Mouse (Mus musculus) G1E (cell line): ENCODE results near the gene Eif6. TPM values are rescaled to one million over a fixed set of nuclear protein-coding genes. Genes with fewer than 3 reads are reported as not detected.

Experiments
- ATAC-seq: 2 replicates; pipeline ENCODE4 v1.8.0; 2016; ENCODE audit warnings: mild to moderate bottlenecking; ENCODE audit not compliant: insufficient number of reproducible peaks, poor library complexity, low FRiP score, severe bottlenecking; ENCODE audit errors: extremely low read depth
- DNase-seq: peaks from one replicate; pipeline ENCODE4 v3.0.0; 2012; ENCODE audit warnings: low spot score
- H3K27me3 ChIP-seq: 2 replicates; pipeline ENCODE4 v1.6.1; 2012; ENCODE audit warnings: mild to moderate bottlenecking, low read length, inconsistent platforms; ENCODE audit not compliant: insufficient read depth
- H3K36me3 ChIP-seq: replicated peaks from 2 replicates; pipeline ENCODE3; 2012; ENCODE audit warnings: mild to moderate bottlenecking, inconsistent platforms
- H3K4me1 ChIP-seq: 2 replicates; pipeline ENCODE4 v1.6.1; 2012; ENCODE audit warnings: low read depth, low read length, inconsistent platforms, mixed read lengths; ENCODE audit not compliant: insufficient read depth
- H3K4me3 ChIP-seq: 2 replicates; pipeline ENCODE4 v1.5.1; 2012; ENCODE audit warnings: low read depth, mild to moderate bottlenecking, inconsistent platforms, low read length, moderate library complexity, mixed read lengths
- H3K9me3 ChIP-seq: replicated peaks from 2 replicates; pipeline ENCODE4 v1.6.1; 2012; ENCODE audit warnings: inconsistent platforms
- CTCF ChIP-seq: IDR thresholded peaks from 2 replicates; pipeline ENCODE4 v1.5.1; 2012; ENCODE audit warnings: low read depth, low read length, inconsistent platforms, mixed read lengths
- GATA1 ChIP-seq: IDR thresholded peaks from 2 replicates; pipeline ENCODE4 v1.6.1; 2012; ENCODE audit warnings: borderline replicate concordance, low read length, inconsistent platforms, mixed read lengths
- GATA2 ChIP-seq: IDR thresholded peaks from 2 replicates; pipeline ENCODE4 v1.6.1; 2012; ENCODE audit warnings: low read depth, low read length, inconsistent platforms, borderline replicate concordance
- POLR2AphosphoS5 ChIP-seq: IDR thresholded peaks from 2 replicates; pipeline ENCODE4 v1.6.1; 2012; ENCODE audit warnings: low read depth, low read length, inconsistent platforms; ENCODE audit not compliant: insufficient replicate concordance
- TAL1 ChIP-seq: conservative IDR thresholded peaks from 2 replicates; pipeline ENCODE4 v1.6.1; 2012; ENCODE audit warnings: low read depth, low read length, inconsistent platforms, mixed read lengths
- polyA plus RNA-seq: library from polyadenylated mRNA; stranded (reverse); fragments of >175 nt; gene quantifications from 2 replicates; pipeline ENCODE4 v1.2.3, GENCODE M21; 2012
- total RNA-seq, 2 experiments: library from RNA; stranded (forward) in 1 of 2; stranded (reverse) in 1 of 2; fragments of 200-1000 nt in 1 of 2; fragments of >200 nt in 1 of 2; fragmentation: Nextera tagmentation in 1 of 2; gene quantifications; 2 replicates each; pipeline ENCODE4 v1.2.3; 2014 to 2017

Gene Eif6
- total and polyA plus RNA-seq, 3 experiments: 91.5 to 261 (median 251) TPM

DNA sequence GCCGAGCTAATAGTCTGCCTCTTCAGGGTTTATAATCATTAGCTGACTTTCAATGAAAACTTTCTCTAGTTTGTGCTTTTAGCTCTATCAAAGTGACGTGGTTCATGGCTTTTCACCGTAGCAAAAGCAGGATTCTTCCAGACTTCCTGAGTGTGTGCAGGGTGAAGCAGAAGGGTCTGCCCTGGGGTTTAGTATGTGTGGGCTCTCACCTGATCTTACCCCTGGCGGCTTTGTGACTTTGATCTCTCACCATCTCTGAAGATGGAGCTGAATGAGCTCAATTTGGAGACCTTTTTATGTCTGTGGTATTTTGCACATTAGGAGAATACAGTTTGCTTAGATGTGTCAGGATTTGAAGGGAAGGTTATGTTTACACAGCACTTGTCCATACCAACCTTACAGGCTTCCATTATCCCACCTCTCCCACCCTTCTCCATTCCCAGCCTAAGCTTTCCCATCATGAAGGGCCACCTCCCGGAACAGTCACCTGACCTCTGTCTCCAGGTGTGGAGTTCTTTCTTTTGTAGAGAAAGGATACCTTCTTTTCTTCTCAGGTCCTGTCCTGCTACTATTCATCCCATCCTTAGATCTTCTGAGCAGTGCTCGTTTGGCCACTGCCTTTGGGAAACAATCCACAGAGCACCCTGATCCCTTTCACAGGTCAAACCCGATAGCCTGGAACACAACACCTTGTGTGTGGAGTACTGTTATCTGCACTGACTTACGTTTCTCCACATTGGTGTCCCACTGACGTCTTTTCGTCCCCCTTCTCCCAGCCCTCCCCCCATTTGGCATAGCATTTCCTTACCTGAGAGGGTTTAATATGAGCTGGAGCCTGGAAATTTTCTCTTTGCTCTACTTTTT lies 49.7 kb downstream of the Eif6 start:
- H3K4me3 ChIP-seq: no peak overlapping the region
- H3K4me1 ChIP-seq: peaks cover 7% of the 10 kb centered on the region
- DNase-seq (no peak), ATAC-seq (no peak)
- H3K27me3 ChIP-seq: peaks cover 40% of the 10 kb centered on the region
- 0 out of 2 replicates have a peak, but pooled peaks cover 3% of the 10 kb centered on the region for H3K9me3 ChIP-seq
- no peaks in the 10 kb centered on the region for H3K36me3 ChIP-seq
- TF ChIP-seq GATA2 (no peak), POLR2AphosphoS5 (no peak), CTCF (no peak), GATA1 (no peak), TAL1 (no peak)

DNA sequence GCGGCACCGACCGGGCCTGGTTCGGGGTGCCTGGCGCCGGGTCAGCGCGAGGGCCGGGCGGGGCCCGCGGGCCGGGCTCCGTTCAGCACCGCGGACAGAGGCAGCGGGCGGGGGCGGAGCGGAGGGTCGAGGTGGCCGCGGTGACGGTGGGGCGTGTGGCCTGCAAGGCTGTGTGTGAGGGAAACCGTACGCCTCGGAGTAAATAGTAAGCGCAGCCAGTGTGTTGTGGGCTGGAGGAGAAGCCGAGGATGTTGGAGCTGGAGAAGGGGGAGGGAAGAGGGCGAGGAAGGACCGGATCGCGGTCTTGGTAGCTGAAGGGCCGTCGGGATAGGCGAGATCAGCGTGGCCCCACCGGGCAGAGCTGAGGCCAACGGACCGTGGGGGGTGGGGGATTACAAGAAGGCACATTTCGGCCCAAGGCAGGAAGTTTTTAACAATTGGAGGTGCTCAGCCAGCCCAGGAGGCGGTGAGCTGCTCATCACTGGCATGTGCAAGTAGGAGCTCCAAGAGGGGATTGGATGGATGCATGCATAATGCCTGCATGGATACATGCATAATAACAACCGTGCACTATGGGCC lies 51.0 kb downstream of the Eif6 start:
- no peak for ATAC-seq
- 0 out of 2 replicates have a peak, but pooled peaks cover 3% of the 10 kb centered on the region for H3K9me3 ChIP-seq
- peaks cover 42% of the 10 kb centered on the region for H3K27me3 ChIP-seq
- peak overlapping the region; percentile 49; the same call in 1 of the 2 replicates for H3K4me3 ChIP-seq
- peak; percentile 44 for DNase-seq
- no peaks in the 10 kb centered on the region for H3K36me3 ChIP-seq
- H3K4me1 ChIP-seq: peaks cover 7% of the 10 kb centered on the region
- TF ChIP-seq CTCF: no peak
- no peak for TF ChIP-seq POLR2AphosphoS5

- Histone ChIP-seq H3K36me3 (no peaks in the 10 kb centered on the region), H3K4me3 (peak within 1 kb of the TSS; percentile 49; the same call in 1 of the 2 replicates), H3K9me3 (0 out of 2 replicates have a peak, but pooled peaks cover 3% of the 10 kb centered on the region), H3K27me3 (peaks cover 39% of the 10 kb centered on the region), H3K4me1 (peaks cover 7% of the 10 kb centered on the region)
- TF ChIP-seq POLR2AphosphoS5 (no peak), GATA1 (no peak), GATA2 (no peak), TAL1 (no peak), CTCF (no peak)
- ATAC-seq (no peak), DNase-seq (peak; percentile 19)
Observed at GRCm38 (mm10) chr2:155774927-155775684, 51.6 kb downstream of the Eif6 start, which contains the start of gene Mmp24. Mmp24 (plus strand) TSS chr2:155775342.

DNA sequence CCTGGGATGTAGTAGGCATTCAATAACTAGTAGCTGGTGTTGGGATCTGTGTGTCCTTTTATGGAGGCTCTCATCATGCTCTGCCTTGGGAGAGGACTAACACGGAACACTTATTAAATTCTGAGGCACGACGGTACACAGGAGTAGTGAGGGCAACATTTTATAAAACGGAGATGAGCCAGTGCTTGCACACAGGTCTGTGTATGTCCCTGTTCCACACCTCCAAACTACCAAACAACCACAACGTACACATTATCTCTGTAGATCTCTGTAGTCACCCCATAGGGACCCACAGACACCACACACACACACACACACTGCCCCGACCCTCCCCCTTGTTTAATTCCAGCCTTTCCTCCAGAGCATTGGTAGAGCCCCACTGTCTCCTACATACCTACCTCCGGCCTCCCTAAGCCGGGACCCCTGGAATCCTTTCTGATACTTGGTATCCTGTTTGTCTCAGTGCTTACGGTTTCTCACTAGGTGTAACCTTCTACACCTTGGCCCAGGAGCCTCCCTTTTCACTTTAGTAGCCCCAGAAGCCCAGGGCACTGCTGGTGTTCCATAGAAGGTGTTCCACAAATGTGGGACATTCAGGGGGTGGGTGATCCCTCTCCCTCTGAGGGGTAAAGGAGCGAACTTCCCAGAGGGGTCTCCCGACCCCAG lies 52.3 kb downstream of the Eif6 start:
- Histone ChIP-seq H3K36me3 (no peaks in the 10 kb centered on the region), H3K9me3 (0 out of 2 replicates have a peak, but pooled peaks cover 3% of the 10 kb centered on the region), H3K4me3 (no peak overlapping the region), H3K27me3 (peaks cover 36% of the 10 kb centered on the region), H3K4me1 (peaks cover 7% of the 10 kb centered on the region)
- ATAC-seq (no peak), DNase-seq (no peak)
- TF ChIP-seq GATA1 (no peak), GATA2 (no peak), CTCF (no peak), POLR2AphosphoS5 (no peak), TAL1 (no peak)

DNA sequence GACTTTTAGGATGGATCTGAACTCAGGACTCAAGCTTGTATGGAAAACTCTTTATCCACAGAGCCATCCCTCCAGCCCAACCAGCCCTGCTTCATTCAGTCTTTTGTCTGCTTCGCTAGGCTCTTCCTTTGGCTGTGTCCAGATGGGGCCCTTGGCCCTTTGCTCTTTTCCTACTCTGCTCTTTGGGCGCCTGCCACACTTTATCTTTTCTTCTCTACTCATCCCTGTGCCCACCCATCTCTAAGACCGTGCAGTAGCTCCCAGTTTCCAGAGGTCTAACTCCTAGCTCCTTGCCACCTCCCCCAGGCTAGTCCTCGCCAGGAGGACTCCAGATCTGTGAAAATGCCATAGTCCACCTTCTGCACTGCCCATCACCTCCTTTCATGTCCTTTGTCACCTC lies 53.1 kb downstream of the Eif6 start:
- DNase-seq: no peak
- Histone ChIP-seq H3K27me3 (peaks cover 33% of the 10 kb centered on the region), H3K36me3 (no peaks in the 10 kb centered on the region), H3K9me3 (0 out of 2 replicates have a peak, but pooled peaks cover 3% of the 10 kb centered on the region), H3K4me3 (no peak overlapping the region), H3K4me1 (peaks cover 7% of the 10 kb centered on the region; the same call in 1 of the 2 replicates)
- ATAC-seq: no peak
- TF ChIP-seq CTCF: no peak
- no peak for TF ChIP-seq GATA2
- no peak for TF ChIP-seq GATA1

Other genes starting within 250 kb of the Eif6 start
- gene Gss, start 234.1 kb downstream of the Eif6 start, total RNA-seq (2014; fragmentation: Nextera tagmentation): 7.3 and 10.6 TPM in 2 replicates
- gene Gss, start 234.1 kb downstream of the Eif6 start, total RNA-seq (2017): 22.0 and 25.7 TPM in 2 replicates
- gene Gss, start 234.1 kb downstream of the Eif6 start, polyA plus RNA-seq: 14.6 and 16.5 TPM in 2 replicates
- gene Myh7b, start 215.7 kb downstream of the Eif6 start, total RNA-seq (2014; fragmentation: Nextera tagmentation): 2.3 and 2.4 TPM in 2 replicates
- 1.4 and 1.7 TPM in 2 replicates for gene Myh7b, start 215.7 kb downstream of the Eif6 start, total RNA-seq (2017)
- gene Myh7b, start 215.7 kb downstream of the Eif6 start, polyA plus RNA-seq: 8.3 and 11.1 TPM in 2 replicates
- gene Trpc4ap, start 134.5 kb downstream of the Eif6 start, total RNA-seq (2014; fragmentation: Nextera tagmentation): 104 and 110 TPM in 2 replicates
- gene Trpc4ap, start 134.5 kb downstream of the Eif6 start, total RNA-seq (2017): 57.4 and 60.9 TPM in 2 replicates
- gene Trpc4ap, start 134.5 kb downstream of the Eif6 start, polyA plus RNA-seq: 80.5 and 82.2 TPM in 2 replicates
- 36.9 and 42.3 TPM in 2 replicates for gene Edem2, start 97.5 kb downstream of the Eif6 start, total RNA-seq (2014; fragmentation: Nextera tagmentation)
- gene Edem2, start 97.5 kb downstream of the Eif6 start, total RNA-seq (2017): 33.8 and 36.8 TPM in 2 replicates
- gene Edem2, start 97.5 kb downstream of the Eif6 start, polyA plus RNA-seq: 38.3 and 48.3 TPM in 2 replicates
- gene Gm17581, start 91.1 kb downstream of the Eif6 start, total RNA-seq (2014; fragmentation: Nextera tagmentation): not detected in 2 replicates
- gene Gm17581, start 91.1 kb downstream of the Eif6 start, total RNA-seq (2017): not detected in 2 replicates
- not detected in 2 replicates for gene Gm17581, start 91.1 kb downstream of the Eif6 start, polyA plus RNA-seq
- gene Procr, start 75.8 kb downstream of the Eif6 start, total RNA-seq (2014; fragmentation: Nextera tagmentation): not detected in 2 replicates
- gene Procr, start 75.8 kb downstream of the Eif6 start, total RNA-seq (2017): 0.12 and 1.5 TPM in 2 replicates
- 0.07 and 0.15 TPM in 2 replicates for gene Procr, start 75.8 kb downstream of the Eif6 start, polyA plus RNA-seq
- gene Mmp24, start 51.6 kb downstream of the Eif6 start, total RNA-seq (2014; fragmentation: Nextera tagmentation): not detected in 2 replicates
- 0.05 and 0.12 TPM in 2 replicates for gene Mmp24, start 51.6 kb downstream of the Eif6 start, total RNA-seq (2017)
- not detected in 2 replicates for gene Mmp24, start 51.6 kb downstream of the Eif6 start, polyA plus RNA-seq
- 9.2 and 12.8 TPM in 2 replicates for gene BC029722, start 7.5 kb downstream of the Eif6 start, total RNA-seq (2014; fragmentation: Nextera tagmentation)
- 19.0 and 20.4 TPM in 2 replicates for gene BC029722, start 7.5 kb downstream of the Eif6 start, total RNA-seq (2017)
- 36.3 and 45.0 TPM in 2 replicates for gene BC029722, start 7.5 kb downstream of the Eif6 start, polyA plus RNA-seq
- gene Fam83c, start 7.9 kb upstream of the Eif6 start, total RNA-seq (2014; fragmentation: Nextera tagmentation): not detected in 2 replicates
- gene Fam83c, start 7.9 kb upstream of the Eif6 start, total RNA-seq (2017): 0.22 TPM in 1 of 2 replicates, not detected in the other
- gene Fam83c, start 7.9 kb upstream of the Eif6 start, polyA plus RNA-seq: not detected in 2 replicates
- gene Uqcc1, start 103.4 kb upstream of the Eif6 start, total RNA-seq (2014; fragmentation: Nextera tagmentation): 27.8 and 29.9 TPM in 2 replicates
- gene Uqcc1, start 103.4 kb upstream of the Eif6 start, total RNA-seq (2017): 35.8 and 39.1 TPM in 2 replicates
- gene Uqcc1, start 103.4 kb upstream of the Eif6 start, polyA plus RNA-seq: 4.2 TPM in 2 replicates
- gene Gm15557, start 113.8 kb upstream of the Eif6 start, total RNA-seq (2014; fragmentation: Nextera tagmentation): 0.60 TPM in 1 of 2 replicates, not detected in the other
- 0.11 TPM in 1 of 2 replicates, not detected in the other for gene Gm15557, start 113.8 kb upstream of the Eif6 start, total RNA-seq (2017)
- 0.05 and 0.06 TPM in 2 replicates for gene Gm15557, start 113.8 kb upstream of the Eif6 start, polyA plus RNA-seq
- 2.2 TPM in 1 of 2 replicates, not detected in the other for gene Gdf5, start 118.4 kb upstream of the Eif6 start, total RNA-seq (2014; fragmentation: Nextera tagmentation)
- gene Gdf5, start 118.4 kb upstream of the Eif6 start, total RNA-seq (2017): 0.06 and 0.11 TPM in 2 replicates
- not detected in 2 replicates for gene Gdf5, start 118.4 kb upstream of the Eif6 start, polyA plus RNA-seq
- 11.6 and 12.3 TPM in 2 replicates for gene Cep250, start 129.5 kb upstream of the Eif6 start, total RNA-seq (2014; fragmentation: Nextera tagmentation)
- gene Cep250, start 129.5 kb upstream of the Eif6 start, total RNA-seq (2017): 49.2 and 54.7 TPM in 2 replicates
- gene Cep250, start 129.5 kb upstream of the Eif6 start, polyA plus RNA-seq: 17.3 and 19.9 TPM in 2 replicates
- gene 6430550D23Rik, start 181.1 kb upstream of the Eif6 start, total RNA-seq (2014; fragmentation: Nextera tagmentation): 2.3 and 2.4 TPM in 2 replicates
- 0.71 and 1.6 TPM in 2 replicates for gene 6430550D23Rik, start 181.1 kb upstream of the Eif6 start, total RNA-seq (2017)
- gene 6430550D23Rik, start 181.1 kb upstream of the Eif6 start, polyA plus RNA-seq: 0.23 and 0.33 TPM in 2 replicates
- gene Ergic3, start 181.1 kb upstream of the Eif6 start, total RNA-seq (2014; fragmentation: Nextera tagmentation): 189 and 215 TPM in 2 replicates
- 52.9 and 58.0 TPM in 2 replicates for gene Ergic3, start 181.1 kb upstream of the Eif6 start, total RNA-seq (2017)
- gene Ergic3, start 181.1 kb upstream of the Eif6 start, polyA plus RNA-seq: 42.6 and 51.8 TPM in 2 replicates
- gene Fer1l4, start 226.0 kb upstream of the Eif6 start, total RNA-seq (2014; fragmentation: Nextera tagmentation): 0.53 TPM in 1 of 2 replicates, not detected in the other
- not detected in 2 replicates for gene Fer1l4, start 226.0 kb upstream of the Eif6 start, total RNA-seq (2017)
- gene Fer1l4, start 226.0 kb upstream of the Eif6 start, polyA plus RNA-seq: not detected in 2 replicates
- gene Spag4, start 238.2 kb upstream of the Eif6 start, total RNA-seq (2014; fragmentation: Nextera tagmentation): 1.4 and 4.9 TPM in 2 replicates
- 0.64 and 0.93 TPM in 2 replicates for gene Spag4, start 238.2 kb upstream of the Eif6 start, total RNA-seq (2017)
- 0.82 and 1.3 TPM in 2 replicates for gene Spag4, start 238.2 kb upstream of the Eif6 start, polyA plus RNA-seq